Mouse (Mus musculus) kidney, postnatal 36 days (tissue): ENCODE measurements at regions not wholly inside any gene's neighbourhood (a gene's known extent, or its start where the extent isn't known, plus 50 kb on each side); places are given as distances from the start of the nearest gene placed in this dataset.

ENCODE experiments used
- DNase-seq, 2 experiments: peaks; one replicate each; pipeline ENCODE4 v3.0.0; 2021 to 2022; ENCODE audit warnings: mixed read lengths in 2 of 2

GRCm38 (mm10) chr10:81996742-81997536 lies 51.0 kb upstream of the Zfp873 start:
- DNase-seq = peak; percentile 66 to 75
